Mouse (Mus musculus) adrenal gland (tissue): ENCODE data around the gene Dbil5.
"Not testable (repeated sequence)": the region's sequence is repeated elsewhere in the genome, so short reads cannot be mapped to it uniquely, and the experiment has no call there.

Source experiments
- intact Hi-C: fragments of 180-260 bp; cut with DNase I; formaldehyde crosslinking; loops from one replicate; pipeline ENCODE4 v1.15.1; 2025
- long read RNA-seq, 2 experiments: library from polyadenylated mRNA; unstranded; transcript quantifications; one replicate each; pipeline ENCODE4 v2.0.0; 2020; ENCODE audit warnings: borderline replicate concordance in 1 of 2; ENCODE audit not compliant: insufficient replicate concordance in 1 of 2

Dbil5 gene
- long read RNA-seq, experiment 1, partial matches to known transcripts, result 0 of 2 reads
- long read RNA-seq, experiment 1, other reads (novel, unspliced or antisense), result 0 of 2 reads
- long read RNA-seq, experiment 2, result 0 reads

DNA sequence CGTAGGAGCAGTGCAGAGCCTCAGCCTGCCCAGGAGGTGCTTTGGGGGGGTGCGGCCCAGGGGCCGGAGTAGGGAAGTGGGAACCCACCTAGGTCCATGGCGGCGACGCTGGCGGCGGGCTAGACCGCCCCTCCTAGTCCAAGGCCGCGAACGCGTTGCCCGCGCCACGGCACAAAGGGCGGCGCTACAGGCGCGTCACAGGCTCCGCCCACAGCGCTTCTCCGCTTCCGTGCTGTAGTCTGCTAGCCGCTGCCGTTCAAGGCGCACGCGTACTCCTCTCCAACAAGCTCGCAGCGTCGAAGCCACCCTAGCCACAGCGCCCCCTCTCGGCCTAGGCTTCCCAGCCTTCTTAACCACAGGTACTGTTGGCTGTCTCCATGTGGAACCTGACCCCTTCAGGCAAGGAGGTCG is at the start of gene Dbil5, which contains the start of gene Gemin4:
Gene Dbil5, plus strand, starts transcription at position 219 of the 411 bp plus-strand sequence.
Gene Gemin4, minus strand, starts transcription at position 275 of the 411 bp plus-strand sequence.
- intact Hi-C loops, result loop anchor here (5.0 kb wide), 1 partner anchor 35 kb away; no protein-coding TSS in a partner anchor

DNA sequence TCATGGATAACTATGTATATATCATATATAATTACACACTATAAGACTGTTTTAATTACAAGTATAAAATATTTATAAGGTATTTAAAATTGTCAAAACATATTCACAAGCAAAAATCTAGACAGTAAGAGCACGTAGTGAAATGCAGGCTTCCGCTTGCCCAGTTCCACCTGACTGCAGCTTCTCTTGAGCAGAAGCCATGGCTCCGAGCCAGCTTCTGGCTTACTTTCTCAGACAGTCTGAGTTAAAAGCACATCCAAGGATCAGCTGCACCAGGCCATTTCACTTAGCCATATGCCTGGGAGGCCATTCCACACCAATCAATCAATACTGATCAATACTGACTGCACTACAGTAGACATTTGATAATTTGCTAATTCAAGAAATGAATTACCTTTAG is 48.4 kb upstream of the Dbil5 start:
- intact Hi-C loops, result loop anchor here (5.0 kb wide), 1 partner anchor 257 kb away; no protein-coding TSS in a partner anchor

DNA sequence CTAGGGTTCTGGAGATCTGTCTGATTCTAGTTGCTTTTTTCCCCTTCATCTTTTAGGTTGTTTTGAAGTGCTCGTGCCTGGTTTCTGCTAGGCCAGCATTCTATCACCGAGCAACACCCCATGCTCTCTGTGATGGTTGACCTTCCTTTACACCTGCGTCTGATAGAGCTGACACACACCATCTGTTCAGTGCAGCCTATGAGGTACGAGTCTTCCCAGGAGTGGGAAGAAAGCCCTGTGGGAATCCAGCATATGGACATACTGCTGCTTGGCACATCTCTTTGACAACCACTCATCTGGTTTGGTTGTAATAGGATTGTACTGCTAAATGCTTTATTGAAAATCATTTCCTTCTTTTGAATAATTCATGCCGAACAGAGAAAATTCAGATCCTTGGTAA is 47.2 kb upstream of the Dbil5 start:
- intact Hi-C loops, result loop anchor here (5.0 to 10.0 kb wide), 2 partner anchors 235 to 393 kb away; partner anchors contain the start of gene Timm22

DNA sequence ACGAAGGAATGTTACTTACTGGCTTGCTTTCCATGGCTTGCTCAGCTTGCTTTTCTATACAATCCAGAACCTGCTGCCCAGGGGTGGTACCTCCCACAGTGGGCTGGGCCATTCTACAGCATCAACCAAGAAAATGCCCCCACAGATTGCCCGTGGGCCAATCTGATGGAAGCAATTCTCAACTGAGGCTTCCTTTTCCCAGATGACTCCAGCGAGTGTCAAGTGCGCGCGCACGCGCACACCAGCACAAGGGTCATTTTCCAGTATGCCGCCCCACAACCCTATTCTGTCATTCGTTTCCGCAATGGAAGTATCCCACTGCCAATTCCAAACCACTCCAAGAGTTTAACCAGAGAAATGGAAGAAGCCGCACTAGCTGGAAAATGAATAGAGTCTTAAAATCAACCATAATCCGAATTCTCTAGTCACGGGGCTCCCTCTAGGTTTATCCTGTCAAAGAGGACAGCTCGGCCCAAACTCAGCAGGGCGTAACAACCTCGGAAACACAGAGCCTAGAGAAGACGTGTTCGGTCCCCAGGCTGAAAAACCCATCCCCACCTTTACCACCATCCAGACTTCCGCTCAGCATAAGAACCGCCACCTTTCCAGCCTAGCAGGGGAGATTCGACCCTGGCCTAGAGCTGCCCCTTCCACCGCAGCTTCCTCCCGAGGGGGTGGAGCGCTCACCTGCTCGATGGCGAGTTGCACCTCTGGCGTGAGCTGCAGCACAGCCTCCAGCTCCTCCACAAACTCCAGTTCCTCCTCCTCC is 38.5 kb upstream of the Dbil5 start:
- intact Hi-C loops, result loop anchor here (10.0 kb wide), 1 partner anchor 226 kb away; the partner anchor contains the start of gene Timm22

DNA sequence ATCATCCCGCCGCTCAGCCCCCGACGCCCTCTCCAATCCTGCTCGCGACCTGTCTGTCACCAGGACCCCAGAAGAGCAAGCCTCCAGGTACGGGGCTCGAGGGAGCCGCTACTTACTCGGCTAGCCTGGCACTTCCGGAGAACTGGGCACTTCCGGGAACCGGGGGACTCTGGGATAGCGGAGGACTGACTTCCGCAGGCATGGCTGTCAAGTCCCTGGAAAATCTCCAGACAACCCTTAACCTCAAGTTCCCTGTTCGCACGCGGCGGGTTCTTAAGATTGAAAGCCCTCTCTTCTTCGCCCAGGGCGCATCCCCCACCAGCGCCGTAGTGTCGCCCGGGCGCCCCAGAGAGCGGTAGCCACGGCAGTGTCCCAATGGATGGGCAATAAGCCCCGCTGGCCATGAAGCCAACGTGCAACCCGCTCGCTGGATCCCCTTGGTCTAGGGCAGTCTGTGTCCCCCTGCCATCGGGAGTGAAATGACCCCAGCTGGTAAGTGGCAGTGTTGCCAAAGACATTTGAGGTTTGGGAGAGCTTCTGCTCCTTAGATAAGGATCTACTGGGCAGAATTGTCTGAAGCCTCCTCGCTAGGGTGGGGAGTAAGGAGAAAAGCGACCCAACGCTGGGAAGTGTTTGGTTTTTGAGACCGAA is 37.8 kb upstream of the Dbil5 start, which contains the start of the genes Vps53 and Fam57a:
Gene Vps53, minus strand, starts transcription at position 153 of the 651 bp plus-strand sequence.
Gene Fam57a, plus strand, starts transcription at position 177 of the 651 bp plus-strand sequence.
- intact Hi-C loops, result loop anchor here (5.0 to 10.0 kb wide), 2 partner anchors 38 to 225 kb away; partner anchors contain the start of genes Dbil5, Gemin4 and Timm22

DNA sequence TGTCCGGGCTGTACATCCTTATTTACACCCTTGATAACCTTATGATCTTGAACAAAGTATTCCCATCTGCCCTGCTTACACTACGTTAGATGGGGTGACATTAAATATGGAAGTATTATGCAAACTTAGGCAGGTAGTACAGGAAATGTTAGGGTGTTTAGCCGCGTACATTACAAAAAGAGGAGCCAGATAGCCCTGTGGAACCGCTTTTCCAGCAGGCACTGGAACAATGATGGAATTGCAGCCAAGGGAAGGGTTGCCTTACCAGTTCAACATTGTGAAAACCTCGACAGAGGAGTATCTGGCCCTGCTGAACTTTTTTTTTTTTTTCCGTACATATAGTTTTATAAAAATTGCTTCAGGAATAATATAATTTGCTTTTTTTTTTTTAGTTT is 37.3 kb upstream of the Dbil5 start:
- intact Hi-C loops, result loop anchor here (5.0 kb wide), 1 partner anchor 37 kb away; the partner anchor contains the start of genes Dbil5 and Gemin4

DNA sequence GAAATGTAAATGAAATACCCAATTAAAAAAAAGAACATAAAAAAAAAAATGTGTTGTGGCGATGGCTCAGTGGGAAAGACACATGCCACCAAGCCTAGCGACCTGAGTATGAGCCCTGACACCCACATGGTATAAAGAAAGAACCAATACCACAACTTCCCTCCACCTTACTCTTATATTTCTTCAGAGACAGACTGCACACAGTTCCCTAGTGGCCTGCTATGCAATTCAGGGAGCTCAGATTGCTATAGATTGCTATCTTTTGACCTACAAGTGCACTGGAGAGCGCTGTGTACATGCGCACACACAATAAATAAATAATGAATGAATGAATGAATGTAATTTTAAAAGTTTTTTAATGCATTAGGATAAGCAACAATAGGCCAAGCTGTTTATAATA is 33.7 kb upstream of the Dbil5 start:
- intact Hi-C loops, result loop anchor here (5.0 kb wide), 1 partner anchor 34 kb away; the partner anchor contains the start of genes Dbil5 and Gemin4

DNA sequence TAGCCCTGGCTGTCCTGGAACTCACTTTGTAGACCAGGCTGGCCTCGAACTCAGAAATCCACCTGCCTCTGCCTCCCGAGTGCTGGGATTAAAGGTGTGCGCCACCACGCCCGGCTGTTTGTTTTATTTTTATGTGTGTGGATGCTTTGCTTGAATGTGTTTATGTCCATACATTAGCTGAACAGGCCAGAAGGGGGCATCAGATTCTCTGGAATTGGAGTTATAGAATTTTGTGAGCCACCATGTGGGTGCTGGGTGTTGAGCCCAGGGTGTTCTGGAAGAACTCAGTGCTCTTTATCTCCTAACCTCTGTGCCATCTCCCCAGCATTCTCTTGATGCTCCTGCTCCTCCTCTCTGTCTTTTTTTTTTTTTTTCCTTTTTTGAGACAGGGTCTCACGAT is 30.5 kb upstream of the Dbil5 start:
- intact Hi-C loops, result no loop called here

DNA sequence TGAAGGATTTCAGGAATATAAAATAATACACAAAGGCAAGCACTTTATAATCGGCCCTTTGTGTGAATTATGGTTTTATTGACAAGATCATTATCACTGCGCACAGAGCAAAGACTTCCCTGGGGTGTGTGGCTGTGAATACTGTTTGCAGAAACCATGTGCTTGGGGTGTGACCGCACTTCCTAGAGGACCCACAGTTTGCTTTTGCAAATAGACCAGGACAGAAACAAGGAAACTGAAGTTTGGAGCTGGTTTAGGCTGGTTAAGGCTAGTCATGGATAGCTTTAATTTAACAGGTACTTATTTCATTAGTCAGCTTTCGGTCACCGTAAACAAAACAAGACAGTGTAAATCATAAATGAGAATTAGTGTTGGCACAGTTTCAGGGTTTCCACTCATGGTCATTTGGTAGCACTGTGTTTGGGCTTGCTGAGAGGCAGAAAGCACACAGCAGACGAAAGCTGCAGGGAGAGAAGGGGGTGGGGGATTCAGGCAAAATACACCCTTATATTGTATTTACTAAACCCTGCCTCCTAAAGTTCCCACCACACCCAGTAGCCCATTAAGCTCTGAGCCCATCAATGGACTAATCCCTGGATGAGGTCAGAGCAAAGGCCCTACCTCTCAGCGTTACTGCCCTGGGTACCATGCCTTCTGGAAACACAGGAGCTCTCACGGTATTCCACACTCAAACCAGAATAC is 21.0 kb upstream of the Dbil5 start:
- intact Hi-C loops, result no loop called here

DNA sequence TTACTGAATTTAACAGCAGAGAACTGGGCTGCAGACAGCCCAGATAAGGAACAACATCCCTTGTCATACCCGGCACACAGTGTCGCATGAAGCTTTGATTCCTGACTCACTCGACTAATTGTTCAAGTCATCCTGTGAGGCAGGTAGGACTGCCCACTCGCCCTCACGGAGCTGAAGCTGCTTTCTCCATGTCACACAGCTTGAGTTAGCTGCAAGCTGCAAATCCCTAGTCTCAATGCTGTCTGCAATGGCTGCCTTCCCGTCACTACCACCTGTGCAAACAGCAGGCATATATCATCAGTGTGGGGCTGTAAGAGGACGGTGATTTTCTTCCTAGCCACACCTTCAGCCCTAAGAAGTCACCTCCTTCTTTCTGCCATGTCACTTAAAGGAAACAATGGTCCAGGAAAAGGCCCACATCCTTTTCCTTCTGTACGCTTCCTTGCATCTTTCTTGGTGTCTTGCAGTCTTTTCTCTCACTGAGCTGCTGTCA is 20.4 kb upstream of the Dbil5 start:
- intact Hi-C loops, result no loop called here

DNA sequence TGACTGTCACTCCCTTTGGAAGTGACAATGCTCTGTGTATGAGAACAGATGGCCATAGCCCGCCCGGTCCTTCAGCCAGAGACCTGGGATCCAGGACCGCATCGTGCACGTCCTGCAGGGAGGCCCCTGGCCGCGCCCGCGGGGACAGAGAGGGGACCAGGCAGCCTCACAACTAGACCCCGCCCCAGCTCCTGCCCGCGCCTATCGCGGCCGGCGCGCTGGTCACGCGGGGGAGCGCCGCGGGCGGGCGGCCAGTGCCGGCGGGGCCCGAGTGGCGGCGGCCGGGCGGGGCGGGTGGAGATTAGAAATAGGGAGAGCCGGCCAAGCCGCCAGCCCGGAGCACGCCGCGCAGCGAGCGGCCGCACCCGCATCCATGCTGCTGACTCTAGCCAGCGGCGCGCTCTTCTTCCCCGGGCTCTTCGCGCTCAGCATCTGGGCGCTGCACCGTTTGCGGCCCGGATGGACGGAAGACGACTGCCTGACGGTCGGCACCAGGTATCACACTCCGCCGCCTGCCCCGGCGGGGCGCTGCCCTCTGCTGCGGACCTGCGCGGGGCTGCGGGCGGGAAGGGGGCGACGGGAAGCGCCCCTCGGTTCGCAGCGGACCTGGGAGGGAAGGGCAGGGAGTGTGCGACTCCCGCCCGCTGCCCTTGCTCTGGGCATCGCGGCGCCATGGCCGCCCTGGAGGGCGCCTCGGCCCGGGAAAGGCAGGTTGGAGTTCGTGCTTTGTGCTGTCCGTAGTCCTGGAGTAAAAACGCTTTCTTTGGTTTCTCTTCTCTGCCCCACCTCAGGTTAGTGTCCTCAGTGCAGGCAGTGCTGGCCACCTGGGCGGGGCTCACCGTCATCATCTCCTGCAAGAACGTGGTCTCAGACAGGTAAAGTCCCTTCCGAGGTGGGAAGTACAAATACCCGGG is 15.4 kb upstream of the Dbil5 start:
- intact Hi-C loops, result no loop called here

DNA sequence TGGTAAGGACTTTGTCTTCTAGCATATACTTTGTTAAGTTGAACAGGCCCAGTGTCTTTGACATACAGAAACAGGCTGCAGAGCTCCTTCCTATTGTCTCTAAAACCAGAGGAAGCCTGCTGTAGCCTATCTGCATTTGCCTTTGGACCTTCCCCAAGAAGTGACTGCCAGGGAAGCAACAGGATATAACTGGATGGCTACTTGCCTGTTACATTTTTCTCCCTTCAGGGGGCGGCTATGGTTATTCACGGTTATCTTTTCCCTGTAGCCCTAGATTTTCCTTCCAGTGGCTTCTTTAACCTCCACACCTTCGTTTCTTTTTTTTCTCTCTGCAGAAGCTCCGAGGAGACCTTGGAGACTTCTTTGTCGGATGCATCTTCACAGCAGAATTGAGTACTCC is 10.6 kb upstream of the Dbil5 start:
- intact Hi-C loops, result no loop called here

DNA sequence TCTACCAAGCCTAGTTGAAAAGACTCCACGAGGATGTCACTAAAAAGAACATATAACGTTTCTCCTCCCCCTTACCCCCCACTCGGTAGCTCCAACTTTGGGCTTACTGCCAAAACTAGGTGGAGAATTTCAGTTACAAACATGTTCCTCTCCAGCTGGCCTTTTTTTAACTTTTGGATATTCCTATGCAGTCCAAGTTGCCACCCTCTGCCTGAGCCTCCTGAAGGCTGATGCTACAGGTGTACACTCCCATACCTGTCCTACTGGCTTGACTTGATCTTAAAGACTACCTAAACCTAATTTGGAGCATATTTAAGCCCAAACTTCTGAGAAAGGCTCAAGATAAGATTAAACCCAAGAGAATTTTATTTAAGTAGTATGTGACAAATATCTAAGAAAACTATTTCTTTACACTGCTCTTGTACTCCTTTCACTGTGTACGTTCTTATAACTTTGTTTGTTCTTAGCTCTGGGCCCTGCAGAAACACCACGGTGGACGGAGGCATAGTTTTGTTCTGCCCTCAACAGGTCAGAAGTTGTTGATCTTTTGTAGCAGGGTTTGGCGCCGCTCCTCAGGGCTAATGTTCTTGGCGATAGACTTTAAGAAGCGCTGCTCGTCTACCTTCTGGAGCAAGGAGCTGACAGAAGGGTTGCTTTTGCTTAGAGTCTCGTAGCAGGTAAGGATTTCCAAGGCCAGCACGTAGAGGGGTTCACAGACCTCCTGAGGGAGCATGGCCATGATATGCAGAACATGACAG is 7.0 kb upstream of the Dbil5 start:
- intact Hi-C loops, result no loop called here

DNA sequence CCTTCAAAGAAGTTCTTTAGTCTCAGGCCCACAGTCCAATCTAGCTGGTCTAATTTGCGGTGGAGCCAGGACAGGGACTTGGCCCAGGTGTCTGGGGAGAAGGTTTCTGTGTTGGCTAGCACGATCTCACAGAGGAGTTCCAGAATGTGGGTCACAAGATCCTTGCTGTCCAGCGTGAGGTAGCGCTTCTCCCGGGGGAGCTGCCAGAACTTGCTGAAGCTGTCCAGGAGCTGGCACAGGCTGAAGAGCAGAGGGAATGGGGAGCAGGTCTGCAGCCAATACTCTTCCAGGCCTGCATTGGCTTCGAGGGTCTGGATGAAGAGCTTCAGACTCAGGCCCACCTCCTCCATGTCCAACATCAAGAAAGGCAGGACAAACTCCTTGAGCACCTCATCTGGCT is 5.8 kb upstream of the Dbil5 start:
- intact Hi-C loops, result not testable (repeated sequence)

DNA sequence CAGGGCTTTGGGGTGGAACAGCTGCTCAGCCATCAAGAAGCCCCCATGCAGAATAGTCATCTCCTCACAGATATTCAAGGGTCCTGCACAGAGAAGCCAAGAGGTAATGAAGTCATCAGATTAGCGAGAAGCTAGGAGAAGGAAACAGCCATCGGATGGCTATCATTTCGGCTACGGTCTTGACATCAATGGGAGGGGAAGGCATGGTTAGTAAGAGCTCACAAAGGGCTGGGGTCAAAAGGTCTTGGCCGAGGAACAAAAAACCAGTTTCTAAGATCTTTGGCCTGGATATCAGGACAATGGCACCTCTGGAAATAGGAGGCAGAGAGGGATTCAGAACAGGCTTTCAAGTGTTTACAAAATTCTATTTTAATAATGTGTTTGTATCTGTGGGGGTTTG is 3.6 kb upstream of the Dbil5 start:
- intact Hi-C loops, result no loop called here

DNA sequence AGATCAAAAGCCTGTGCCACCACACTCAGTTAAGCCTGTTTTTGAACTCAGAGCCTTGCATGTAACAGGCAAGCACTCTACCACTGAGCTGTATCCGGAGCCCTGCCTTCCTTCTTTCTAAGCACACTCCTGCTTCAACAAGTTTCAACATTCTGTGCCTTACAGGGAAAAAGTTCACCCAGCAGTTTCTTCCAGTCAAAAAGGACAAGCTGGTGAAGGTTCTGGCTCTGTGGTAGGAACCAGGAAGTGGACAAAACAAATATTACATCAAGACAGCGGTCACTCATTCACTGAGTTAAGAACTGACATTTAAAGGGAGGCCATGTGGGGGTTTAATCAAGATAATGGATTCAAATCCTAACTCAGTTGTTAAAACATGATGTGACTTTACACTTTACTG is 2.4 kb upstream of the Dbil5 start:
- intact Hi-C loops, result loop anchor here (5.0 kb wide), 1 partner anchor 33 kb away; no protein-coding TSS in a partner anchor

DNA sequence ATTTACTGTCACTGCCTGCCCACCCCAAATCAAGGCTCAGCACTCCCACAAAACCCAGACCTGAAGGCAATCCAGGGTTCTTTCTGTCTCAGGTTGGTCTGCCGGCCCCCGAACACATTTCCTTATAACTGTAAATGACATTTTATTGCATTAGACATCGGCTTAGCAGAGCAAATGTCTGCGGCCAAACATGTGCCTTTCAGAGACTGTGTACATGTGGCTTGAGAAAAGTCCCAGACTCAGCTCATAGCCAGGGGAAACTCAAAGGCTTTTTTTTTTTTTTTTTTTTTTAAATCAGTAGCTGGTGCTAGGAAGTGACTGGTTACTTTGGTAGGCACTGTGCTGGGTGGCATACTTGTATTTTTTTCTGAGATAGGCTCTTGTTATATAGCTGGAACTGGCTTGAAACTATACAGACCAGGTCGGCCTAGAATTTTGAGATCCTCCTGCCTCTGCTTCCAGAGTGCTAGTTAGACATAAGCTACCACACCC is 1.3 kb upstream of the Dbil5 start:
- intact Hi-C loops, result loop anchor here (5.0 kb wide), 1 partner anchor 34 kb away; no protein-coding TSS in a partner anchor

DNA sequence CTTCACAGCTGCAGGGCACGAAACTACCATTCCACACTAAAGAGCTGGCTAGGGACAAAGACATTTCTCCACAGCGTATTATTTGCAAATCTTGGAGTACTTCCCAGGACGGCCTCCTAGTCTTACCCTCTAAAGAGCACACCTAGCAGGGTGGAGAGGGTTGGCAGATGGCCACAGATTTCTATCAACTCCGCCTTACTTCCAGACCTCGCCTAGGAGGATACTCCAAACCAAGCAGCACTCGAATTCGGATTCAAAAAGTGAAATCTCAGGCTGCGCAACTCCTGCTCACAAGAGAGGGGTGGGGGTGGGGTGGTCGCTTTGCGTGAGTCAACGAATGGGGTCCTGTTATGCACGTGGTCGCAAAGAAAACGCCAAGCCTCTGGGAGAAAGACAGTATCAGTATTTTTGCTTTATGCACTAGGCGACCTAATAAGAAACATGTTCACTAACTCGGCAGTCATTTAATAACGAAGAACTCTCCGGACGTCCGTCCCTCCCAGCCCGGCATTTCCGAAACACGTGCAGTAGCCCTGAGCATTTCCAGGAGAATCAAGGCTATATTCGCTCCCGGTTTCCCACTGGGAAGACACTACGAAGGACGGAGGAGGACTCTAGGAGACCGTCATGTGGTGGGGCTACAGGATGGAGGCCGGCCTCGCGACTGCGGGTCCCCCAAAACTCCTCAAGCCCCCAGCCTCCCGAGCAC is 573 bp upstream of the Dbil5 start:
- intact Hi-C loops, result loop anchor here (5.0 kb wide), 1 partner anchor 35 kb away; no protein-coding TSS in a partner anchor
